Mouse (Mus musculus): ENCODE measurements around the gene Gm45261. TPM values are rescaled to one million over a fixed set of nuclear protein-coding genes. Genes with fewer than 3 reads are reported as not detected.

Gm45261 gene
- polyA plus RNA-seq, 1 experiment from 2014 or later, result not detected

DNA sequence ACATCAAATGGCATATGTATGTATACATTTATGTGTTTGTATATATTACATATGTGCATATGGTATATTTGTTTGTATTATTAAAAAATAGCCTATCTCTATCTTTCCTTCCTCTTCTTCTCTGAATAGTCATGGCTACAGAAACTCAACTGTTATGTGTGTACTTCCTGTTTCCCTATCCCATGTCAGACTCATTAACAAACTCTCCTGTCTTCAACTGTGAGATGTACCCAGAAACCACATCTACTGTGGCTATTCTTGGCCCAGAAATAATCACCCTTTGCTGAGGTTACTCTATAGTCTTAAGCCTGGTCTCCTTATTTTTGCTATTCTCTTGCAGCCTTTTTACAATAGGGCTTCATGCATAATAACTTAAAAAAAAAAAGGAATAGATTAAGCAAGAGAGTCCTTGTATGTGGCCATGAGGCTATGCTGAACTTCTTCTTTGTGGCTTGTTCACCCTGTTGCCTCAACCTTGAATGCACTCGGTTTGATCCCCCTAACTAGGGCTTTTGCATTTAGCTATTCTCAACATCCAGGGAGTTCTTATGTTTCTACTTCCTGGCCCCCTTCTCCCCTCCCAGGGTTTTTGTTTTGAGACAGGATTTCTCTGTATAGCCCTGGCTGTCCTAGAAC, 9.2 kb downstream of the Gm45261 start:
- Histone ChIP-seq H3K36me3 (no peaks in the 10 kb centered on the region), H3K4me3 (no peak overlapping the region), H3K27ac (replicated peaks) (no peak overlapping the region), H3K27me3 (replicated peaks) (no peaks in the 10 kb centered on the region), H3K9me3 (no peaks in the 10 kb centered on the region), H3K4me1 (no peaks in the 10 kb centered on the region), H3K9ac (no peak overlapping the region), H3K4me2 (no peak overlapping the region)
- 74% methylated on average over 1 of the region's 1 CpGs for WGBS
- no peak for ATAC-seq (ENCODE audit: extremely low read depth, insufficient number of reproducible peaks, low FRiP score, low TSS enrichment)

DNA sequence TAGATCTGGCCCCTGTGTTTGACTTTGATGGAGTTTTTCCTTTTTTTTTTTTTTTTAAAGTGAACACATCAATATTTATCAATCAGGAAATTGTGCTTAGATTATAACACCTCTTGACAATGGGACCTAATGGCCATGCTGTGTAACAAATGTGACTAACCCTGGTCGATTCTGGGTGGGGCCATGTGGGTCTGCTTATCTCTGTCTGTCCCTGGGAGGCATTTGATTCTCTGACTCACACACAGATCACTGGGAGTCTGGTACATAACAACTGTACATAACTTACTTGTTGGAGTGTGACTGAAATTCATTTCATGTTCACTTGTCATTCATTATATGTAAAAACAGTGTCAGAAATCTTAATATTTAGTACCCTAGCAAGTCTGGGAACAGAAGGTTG, 13.7 kb downstream of the Gm45261 start:
- no peak overlapping the region for H3K4me2 ChIP-seq
- H3K9me3 ChIP-seq, result no peaks in the 10 kb centered on the region
- no peaks in the 10 kb centered on the region for H3K27me3 ChIP-seq (replicated peaks)
- H3K4me3 ChIP-seq, result no peak overlapping the region
- no peak overlapping the region for H3K9ac ChIP-seq
- 32% methylated on average over 1 of the region's 1 CpGs for WGBS
- ATAC-seq (ENCODE audit: extremely low read depth, insufficient number of reproducible peaks, low FRiP score, low TSS enrichment), result no peak
- no peak overlapping the region for H3K27ac ChIP-seq (replicated peaks)
- H3K36me3 ChIP-seq, result no peaks in the 10 kb centered on the region
- H3K4me1 ChIP-seq, result no peaks in the 10 kb centered on the region

GRCm38 (mm10) chr1:80440911-80441310, 20.3 kb downstream of the Gm45261 start:
- Histone ChIP-seq H3K9ac (no peak overlapping the region), H3K4me1 (no peaks in the 10 kb centered on the region), H3K36me3 (no peaks in the 10 kb centered on the region), H3K27me3 (replicated peaks) (no peaks in the 10 kb centered on the region), H3K27ac (replicated peaks) (no peak overlapping the region), H3K4me3 (no peak overlapping the region), H3K4me2 (no peak overlapping the region), H3K9me3 (no peaks in the 10 kb centered on the region)
- 63% methylated on average over 2 of the region's 2 CpGs for WGBS
- no peak for ATAC-seq (ENCODE audit: extremely low read depth, insufficient number of reproducible peaks, low FRiP score, low TSS enrichment)

DNA sequence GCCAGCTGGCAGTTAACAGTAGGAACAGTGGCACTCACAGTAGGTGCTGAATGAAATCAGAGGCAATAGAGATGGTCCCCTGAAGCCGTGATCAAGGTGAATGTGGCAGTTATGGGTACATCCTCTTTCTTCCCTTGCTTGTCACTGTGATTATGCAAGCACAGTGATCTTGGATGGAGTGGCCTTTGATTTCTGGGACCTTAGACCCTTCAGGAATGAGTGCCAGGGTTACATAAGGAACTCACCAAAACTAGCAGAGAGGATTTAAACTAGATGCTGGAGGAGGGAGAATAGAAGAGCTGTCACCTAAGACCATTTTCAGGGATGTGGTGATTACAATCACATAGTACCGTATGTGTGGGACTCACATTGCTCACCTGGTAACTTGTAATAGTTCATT, 22.7 kb downstream of the Gm45261 start:
- 56% methylated on average over 2 of the region's 2 CpGs for WGBS
- Histone ChIP-seq H3K36me3 (no peaks in the 10 kb centered on the region), H3K4me3 (no peak overlapping the region), H3K27me3 (replicated peaks) (no peaks in the 10 kb centered on the region), H3K9ac (no peak overlapping the region), H3K9me3 (no peaks in the 10 kb centered on the region), H3K27ac (replicated peaks) (no peak overlapping the region), H3K4me2 (no peak overlapping the region), H3K4me1 (no peaks in the 10 kb centered on the region)
- no peak for ATAC-seq (ENCODE audit: extremely low read depth, insufficient number of reproducible peaks, low FRiP score, low TSS enrichment)

- Histone ChIP-seq H3K27me3 (replicated peaks) (no peaks in the 10 kb centered on the region), H3K4me1 (no peaks in the 10 kb centered on the region), H3K36me3 (no peaks in the 10 kb centered on the region), H3K9me3 (no peaks in the 10 kb centered on the region), H3K9ac (no peak overlapping the region), H3K4me3 (no peak overlapping the region), H3K4me2 (no peak overlapping the region), H3K27ac (replicated peaks) (no peak overlapping the region)
- no peak for ATAC-seq (ENCODE audit: extremely low read depth, insufficient number of reproducible peaks, low FRiP score, low TSS enrichment)
- 64% methylated on average over 1 of the region's 1 CpGs for WGBS
These were observed 33.3 kb downstream of the Gm45261 start for GRCm38 (mm10) chr1:80427946-80428345.

GRCm38 (mm10) chr1:80427425-80427824, 33.8 kb downstream of the Gm45261 start:
- H3K27ac ChIP-seq (replicated peaks), result no peak overlapping the region
- no peaks in the 10 kb centered on the region for H3K27me3 ChIP-seq (replicated peaks)
- H3K4me2 ChIP-seq, result no peak overlapping the region
- H3K9me3 ChIP-seq, result no peaks in the 10 kb centered on the region
- H3K36me3 ChIP-seq, result no peaks in the 10 kb centered on the region
- no peak for ATAC-seq (ENCODE audit: extremely low read depth, insufficient number of reproducible peaks, low FRiP score, low TSS enrichment)
- WGBS, result 50% methylated on average over 1 of the region's 1 CpGs
- no peaks in the 10 kb centered on the region for H3K4me1 ChIP-seq
- no peak overlapping the region for H3K9ac ChIP-seq
- H3K4me3 ChIP-seq, result no peak overlapping the region

DNA sequence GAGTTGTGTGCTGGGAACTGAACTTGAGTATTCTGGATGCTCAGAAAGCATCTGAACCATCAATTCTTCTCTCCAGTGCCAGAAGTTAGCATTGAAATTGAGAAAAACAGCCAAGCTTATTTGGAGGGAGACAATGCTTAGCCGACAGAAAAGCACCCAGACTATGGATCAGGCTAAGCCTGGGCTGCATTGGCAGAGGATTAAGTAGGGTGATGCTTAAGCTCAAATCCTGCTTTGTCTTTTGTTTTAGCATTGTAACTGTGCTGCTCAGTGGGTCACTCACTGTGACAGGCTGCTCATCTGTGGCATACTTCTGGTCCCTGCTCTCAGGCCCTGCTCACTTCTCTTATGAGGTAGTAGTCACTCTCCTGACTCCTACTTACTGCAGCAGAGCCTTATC, 36.6 kb downstream of the Gm45261 start:
- Histone ChIP-seq H3K9me3 (no peaks in the 10 kb centered on the region), H3K9ac (no peak overlapping the region), H3K27ac (replicated peaks) (no peak overlapping the region), H3K4me2 (no peak overlapping the region), H3K4me1 (no peaks in the 10 kb centered on the region), H3K27me3 (replicated peaks) (no peaks in the 10 kb centered on the region), H3K4me3 (no peak overlapping the region), H3K36me3 (no peaks in the 10 kb centered on the region)
- ATAC-seq (ENCODE audit: extremely low read depth, insufficient number of reproducible peaks, low FRiP score, low TSS enrichment), result no peak
- 63% methylated on average over 1 of the region's 1 CpGs for WGBS

DNA sequence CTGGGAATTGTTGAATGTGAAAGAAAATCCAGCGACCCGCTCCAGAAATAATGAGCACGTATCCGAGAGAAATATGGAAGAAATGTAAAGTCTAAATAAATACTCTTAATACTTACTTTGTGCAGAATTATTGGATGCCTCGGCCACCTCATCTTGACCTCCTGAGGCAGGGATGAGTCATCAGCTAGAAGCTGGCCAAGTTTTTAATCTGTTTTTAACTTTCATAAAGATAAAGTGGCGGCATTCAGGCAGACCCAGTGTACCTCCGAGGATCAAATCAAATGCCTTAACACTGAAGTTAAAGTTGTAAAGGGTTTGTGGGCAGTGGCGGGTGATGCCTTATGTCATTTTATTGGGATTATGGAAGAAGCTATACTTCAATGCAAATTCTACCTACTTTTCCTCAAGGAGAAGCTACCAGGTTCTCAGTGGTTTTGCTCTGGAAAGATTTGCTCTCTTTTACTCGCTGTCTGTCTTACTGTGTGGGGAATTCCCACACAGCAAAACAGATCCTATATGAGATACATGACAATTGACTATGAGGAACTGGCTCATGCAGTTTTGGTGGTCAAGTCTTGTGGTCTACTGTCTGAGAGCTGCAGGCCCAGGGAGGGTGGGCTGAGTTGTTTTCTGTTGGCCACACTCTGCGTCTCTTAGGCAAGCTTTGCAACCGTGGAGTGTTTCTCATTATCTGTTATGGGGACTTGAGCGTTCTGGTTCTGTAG, 42.8 kb downstream of the Gm45261 start:
- H3K4me2 ChIP-seq, result no peak overlapping the region
- H3K4me1 ChIP-seq, result no peaks in the 10 kb centered on the region
- H3K9ac ChIP-seq, result no peak overlapping the region
- 71% methylated on average over 12 of the region's 12 CpGs for WGBS
- H3K36me3 ChIP-seq, result no peaks in the 10 kb centered on the region
- H3K27me3 ChIP-seq (replicated peaks), result no peaks in the 10 kb centered on the region
- no peak overlapping the region for H3K4me3 ChIP-seq
- no peaks in the 10 kb centered on the region for H3K9me3 ChIP-seq
- no peak for ATAC-seq (ENCODE audit: extremely low read depth, insufficient number of reproducible peaks, low FRiP score, low TSS enrichment)
- no peak overlapping the region for H3K27ac ChIP-seq (replicated peaks)

GRCm38 (mm10) chr1:80416329-80416728, 44.9 kb downstream of the Gm45261 start:
- no peak for ATAC-seq (ENCODE audit: extremely low read depth, insufficient number of reproducible peaks, low FRiP score, low TSS enrichment)
- Histone ChIP-seq H3K9ac (no peak overlapping the region), H3K27me3 (replicated peaks) (no peaks in the 10 kb centered on the region), H3K36me3 (no peaks in the 10 kb centered on the region), H3K4me3 (no peak overlapping the region), H3K27ac (replicated peaks) (no peak overlapping the region), H3K4me1 (no peaks in the 10 kb centered on the region), H3K4me2 (no peak overlapping the region), H3K9me3 (no peaks in the 10 kb centered on the region)
- 65% methylated on average over 5 of the region's 5 CpGs for WGBS

DNA sequence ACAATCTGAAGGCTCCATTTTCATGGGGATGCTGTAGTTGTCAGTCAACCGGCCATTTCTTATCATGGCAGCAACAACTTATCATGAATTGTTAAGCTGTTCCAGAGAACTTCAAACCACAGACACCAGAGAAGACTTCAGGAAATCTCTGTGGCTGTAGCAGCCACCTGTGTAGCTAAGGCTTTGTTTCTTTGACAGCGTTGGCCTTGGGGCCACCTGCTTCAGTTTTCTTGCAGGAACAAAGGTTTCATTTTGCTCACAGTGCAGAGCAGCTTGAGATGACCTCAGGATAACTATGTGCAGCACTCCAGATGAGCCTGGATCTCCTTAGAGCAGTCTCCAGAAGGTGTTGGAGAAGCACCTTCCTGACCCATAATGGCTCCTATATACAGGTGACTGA, 48.7 kb downstream of the Gm45261 start:
- Histone ChIP-seq H3K4me3 (no peak overlapping the region), H3K27me3 (replicated peaks) (no peaks in the 10 kb centered on the region), H3K4me2 (no peak overlapping the region), H3K4me1 (0 out of 2 replicates have a peak, but pooled peaks cover 2% of the 10 kb centered on the region), H3K9me3 (no peaks in the 10 kb centered on the region), H3K27ac (replicated peaks) (no peak overlapping the region), H3K9ac (no peak overlapping the region), H3K36me3 (no peaks in the 10 kb centered on the region)
- no peak for ATAC-seq (ENCODE audit: extremely low read depth, insufficient number of reproducible peaks, low FRiP score, low TSS enrichment)
- 51% methylated on average over 2 of the region's 2 CpGs for WGBS

- H3K9ac ChIP-seq, result no peak overlapping the region
- no peak overlapping the region for H3K4me2 ChIP-seq
- H3K36me3 ChIP-seq, result no peaks in the 10 kb centered on the region
- H3K9me3 ChIP-seq, result no peaks in the 10 kb centered on the region
- H3K4me3 ChIP-seq, result no peak overlapping the region
- no peak for ATAC-seq (ENCODE audit: extremely low read depth, insufficient number of reproducible peaks, low FRiP score, low TSS enrichment)
- H3K27ac ChIP-seq (replicated peaks), result no peak overlapping the region
- 0 out of 2 replicates have a peak, but pooled peaks cover 2% of the 10 kb centered on the region for H3K4me1 ChIP-seq
- H3K27me3 ChIP-seq (replicated peaks), result no peaks in the 10 kb centered on the region
These were observed 50.8 kb downstream of the Gm45261 start for GRCm38 (mm10) chr1:80410229-80410973.

Measured in heart, embryonic 13.5 days (tissue).